Mouse (Mus musculus) stomach, postnatal 0 days (tissue): ENCODE results near the gene Dusp10. TPM values are rescaled to one million over a fixed set of nuclear protein-coding genes. Genes with fewer than 3 reads are reported as not detected.

Experiments used
- ATAC-seq: fragments of 200-750 bp; cut with Nextera tagmentation; 2 replicates; pipeline ENCODE4 v1.8.0; 2017; ENCODE audit not compliant: low FRiP score, low TSS enrichment
- DNase-seq: peaks from one replicate; pipeline ENCODE4 v3.0.0-alpha.2; 2016; ENCODE audit warnings: low spot score
- H3K27ac ChIP-seq: fragments of 300-500 bp; sonication (generic); replicated peaks from 2 replicates; pipeline ENCODE4 v1.5.1; 2014; ENCODE audit warnings: mild to moderate bottlenecking, control low read depth
- H3K27me3 ChIP-seq: fragments of 300-500 bp; sonication (generic); 2 replicates; pipeline ENCODE4 v1.6.1; 2014; ENCODE audit warnings: low read length; ENCODE audit not compliant: control insufficient read depth, insufficient read depth
- H3K36me3 ChIP-seq: fragments of 300-500 bp; sonication (generic); 2 replicates; pipeline ENCODE4 v1.6.1; 2014; ENCODE audit warnings: low read length, mixed read lengths; ENCODE audit not compliant: control insufficient read depth, insufficient read depth
- H3K4me1 ChIP-seq: fragments of 300-500 bp; sonication (generic); replicated peaks from 2 replicates; pipeline ENCODE4 v1.6.1; 2014; ENCODE audit warnings: antibody characterized with exemption; ENCODE audit not compliant: control insufficient read depth, insufficient read depth
- H3K4me2 ChIP-seq: fragments of 300-500 bp; sonication (generic); replicated peaks from 2 replicates; pipeline ENCODE4 v1.6.1; 2014; ENCODE audit warnings: low read depth, mild to moderate bottlenecking, control low read depth, moderate library complexity
- H3K4me3 ChIP-seq: fragments of 300-500 bp; sonication (generic); 2 replicates; pipeline ENCODE4 v1.5.1; 2014; ENCODE audit warnings: low read depth, low read length, control low read depth
- H3K9ac ChIP-seq: fragments of 300-500 bp; sonication (generic); 2 replicates; pipeline ENCODE4 v1.6.1; 2014; ENCODE audit warnings: mild to moderate bottlenecking, low read length, control low read depth, mixed read lengths
- H3K9me3 ChIP-seq: fragments of 300-500 bp; sonication (generic); 2 replicates; pipeline ENCODE4 v1.6.1; 2016; ENCODE audit warnings: low read length; ENCODE audit not compliant: control insufficient read depth
- CTCF ChIP-seq: IDR thresholded peaks from 2 replicates; pipeline ENCODE4 v1.5.1; 2016; ENCODE audit warnings: antibody characterized with exemption, low read depth, mild to moderate bottlenecking, moderate library complexity
- EP300 ChIP-seq: optimal IDR thresholded peaks from 2 replicates; pipeline ENCODE3; 2016; ENCODE audit warnings: antibody characterized with exemption
- WGBS: fragments of 180-500 bp; shearing (Covaris S2); extraction: QIAGEN DNeasy Blood & Tissue Kit; methylation state at CpG from one replicate; pipeline ENCODE4 v1.1.7; 2014; 5-methylcytosine and 5-hydroxymethylcytosine counted together
- polyA plus RNA-seq: library from polyadenylated mRNA; unstranded; fragments of >200 nt; fragmentation: Nextera tagmentation; extraction: Ambion mirVana; gene quantifications from 2 replicates; pipeline ENCODE4 v1.2.1, GENCODE M21; 2015

The Dusp10 gene
- polyA plus RNA-seq, 1 experiment from 2014 or later, result 4.2 TPM

DNA sequence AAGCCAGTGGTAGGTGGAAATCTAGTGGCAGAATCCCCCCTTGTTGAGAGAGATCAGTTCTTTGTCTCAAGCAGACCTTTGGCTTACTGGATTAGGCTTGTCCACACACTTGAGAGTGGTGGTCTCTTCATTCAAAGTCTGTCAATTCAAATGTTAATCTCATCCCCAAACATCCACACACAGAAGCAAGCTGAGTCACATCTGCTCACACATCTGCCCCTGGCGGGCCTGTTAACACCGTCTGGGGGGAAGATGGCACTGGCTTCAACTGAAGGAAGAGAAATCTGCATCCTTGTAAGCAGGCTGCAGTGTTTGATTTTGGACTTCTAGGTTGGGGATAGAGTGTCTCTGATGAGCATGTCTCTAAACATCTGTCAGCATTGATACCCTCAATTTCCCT is 10.9 kb downstream of the Dusp10 start:
- Histone ChIP-seq H3K9ac (no peak overlapping the region), H3K27me3 (no peaks in the 10 kb centered on the region), H3K27ac (no peak overlapping the region), H3K4me2 (no peak overlapping the region), H3K9me3 (no peaks in the 10 kb centered on the region), H3K4me1 (no peaks in the 10 kb centered on the region), H3K4me3 (no peak overlapping the region), H3K36me3 (no peaks in the 10 kb centered on the region)
- DNase-seq, result no peak
- no peak for ATAC-seq
- no peak for TF ChIP-seq CTCF
- no peak for TF ChIP-seq EP300
- 57% methylated on average over 2 of the region's 2 CpGs for WGBS

- no peak overlapping the region for H3K27ac ChIP-seq
- 77% methylated on average over 2 of the region's 2 CpGs for WGBS
- no peaks in the 10 kb centered on the region for H3K36me3 ChIP-seq
- no peaks in the 10 kb centered on the region for H3K9me3 ChIP-seq
- no peak for TF ChIP-seq EP300
- no peak for TF ChIP-seq CTCF
- no peak overlapping the region for H3K9ac ChIP-seq
- no peaks in the 10 kb centered on the region for H3K27me3 ChIP-seq
- H3K4me3 ChIP-seq, result no peak overlapping the region
- H3K4me2 ChIP-seq, result no peak overlapping the region
- ATAC-seq (no peak), DNase-seq (no peak)
- no peaks in the 10 kb centered on the region for H3K4me1 ChIP-seq
Measured at GRCm38 (mm10) chr1:184024631-184025030, 11.5 kb downstream of the Dusp10 start.

- 88% methylated on average over 5 of the region's 5 CpGs for WGBS
- Histone ChIP-seq H3K36me3 (no peaks in the 10 kb centered on the region), H3K4me1 (no peaks in the 10 kb centered on the region), H3K4me2 (no peak overlapping the region), H3K9ac (no peak overlapping the region), H3K27ac (no peak overlapping the region), H3K27me3 (no peaks in the 10 kb centered on the region), H3K9me3 (no peaks in the 10 kb centered on the region), H3K4me3 (no peak overlapping the region)
- TF ChIP-seq EP300 (no peak), CTCF (no peak)
- no peak for DNase-seq
- no peak for ATAC-seq
Measured at GRCm38 (mm10) chr1:184025079-184025478, 12.0 kb downstream of the Dusp10 start.

DNA sequence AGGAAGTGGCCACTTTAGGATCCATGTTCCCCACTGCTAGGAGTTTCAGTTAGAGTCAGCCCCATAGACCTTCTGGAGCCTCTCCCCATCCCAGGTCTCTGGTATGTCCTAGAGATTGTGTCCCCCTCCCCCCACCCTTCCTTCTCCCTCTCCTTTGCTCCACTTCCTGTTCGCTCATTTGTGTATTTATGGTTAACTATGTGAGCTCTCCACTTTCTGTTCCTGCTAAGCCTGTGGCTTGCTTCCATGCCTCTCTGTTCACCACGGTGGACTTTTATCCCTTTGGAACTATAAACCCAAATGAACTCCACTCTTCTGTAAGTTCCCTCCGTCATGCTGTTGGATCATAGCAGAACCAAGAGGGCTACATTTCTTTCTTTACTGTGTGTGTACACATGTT is 13.9 kb downstream of the Dusp10 start:
- no peaks in the 10 kb centered on the region for H3K9me3 ChIP-seq
- no peaks in the 10 kb centered on the region for H3K4me1 ChIP-seq
- H3K4me2 ChIP-seq, result no peak overlapping the region
- no peak overlapping the region for H3K4me3 ChIP-seq
- no peak overlapping the region for H3K27ac ChIP-seq
- H3K36me3 ChIP-seq, result no peaks in the 10 kb centered on the region
- no peak for ATAC-seq
- WGBS, result 84% methylated on average over 3 of the region's 3 CpGs
- no peak for DNase-seq
- H3K27me3 ChIP-seq, result no peaks in the 10 kb centered on the region
- TF ChIP-seq EP300, result no peak
- H3K9ac ChIP-seq, result no peak overlapping the region

- Histone ChIP-seq H3K9ac (no peak overlapping the region), H3K4me1 (no peaks in the 10 kb centered on the region), H3K4me3 (no peak overlapping the region), H3K9me3 (no peaks in the 10 kb centered on the region), H3K27me3 (no peaks in the 10 kb centered on the region), H3K27ac (no peak overlapping the region), H3K36me3 (no peaks in the 10 kb centered on the region), H3K4me2 (no peak overlapping the region)
- no peak for DNase-seq
- WGBS, result 92% methylated on average over 8 of the region's 8 CpGs
- ATAC-seq, result no peak
- no peak for TF ChIP-seq EP300
Measured at GRCm38 (mm10) chr1:184030070-184030802, 17.1 kb downstream of the Dusp10 start.

DNA sequence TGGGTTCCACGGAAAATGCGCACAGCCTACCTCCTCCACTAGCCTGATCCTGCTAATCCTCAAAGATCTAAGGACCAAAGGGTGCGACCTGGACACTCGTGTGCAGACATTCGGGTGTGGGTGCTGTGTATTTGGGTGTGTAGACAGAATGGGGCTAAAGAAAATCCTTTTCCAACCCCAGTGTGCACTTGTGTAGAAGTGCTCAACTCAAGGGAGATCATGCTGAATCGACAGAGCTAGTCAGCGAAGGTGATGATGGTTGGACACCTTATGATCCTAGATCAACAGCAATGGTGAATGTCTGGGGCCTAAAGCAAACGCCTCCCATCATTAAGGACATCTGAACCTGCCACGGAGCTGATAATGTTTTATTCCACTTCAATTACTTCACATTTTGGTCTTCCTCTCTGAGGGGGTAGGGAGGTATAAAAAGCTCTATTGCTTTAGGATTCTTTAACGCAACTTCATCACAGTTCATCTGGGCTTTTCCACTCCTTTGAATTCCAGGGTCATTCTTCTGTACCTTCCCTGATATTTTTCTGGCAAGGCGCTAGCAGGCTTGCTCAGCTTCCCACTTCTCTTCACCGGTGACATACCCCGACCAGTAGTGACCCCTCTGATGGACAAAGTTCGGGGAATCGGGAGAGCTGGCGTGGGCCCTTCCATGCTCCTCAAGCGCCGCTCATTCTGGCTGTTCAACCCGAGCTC is 19.7 kb downstream of the Dusp10 start:
- H3K4me3 ChIP-seq, result peak overlapping the region; percentile 71
- TF ChIP-seq CTCF (no peak), EP300 (no peak)
- no peak for DNase-seq

More for the DNA sequence above, 19.7 kb downstream of the Dusp10 start:
- ATAC-seq, result no peak
- peak overlapping the region; percentile 96 for H3K4me2 ChIP-seq
- H3K9me3 ChIP-seq, result no peaks in the 10 kb centered on the region
- H3K4me1 ChIP-seq, result no peaks in the 10 kb centered on the region
- H3K27ac ChIP-seq, result peak overlapping the region; percentile 96
- H3K9ac ChIP-seq, result peak overlapping the region; percentile 90
- H3K27me3 ChIP-seq, result no peaks in the 10 kb centered on the region
- WGBS, result 28% methylated on average over 19 of the region's 19 CpGs
- no peaks in the 10 kb centered on the region for H3K36me3 ChIP-seq
